Mouse (Mus musculus) myocyte (in vitro differentiated cells): ENCODE measurements around the gene Selenoo.

Source experiments
- CEBPB ChIP-seq: IDR thresholded peaks from 2 replicates; pipeline ENCODE4 v1.6.1; 2011; ENCODE audit warnings: mild to moderate bottlenecking, moderate library complexity; ENCODE audit not compliant: poor library complexity, insufficient read depth, severe bottlenecking
- E2F4 ChIP-seq: IDR thresholded peaks from one replicate; pipeline ENCODE4 v1.6.1; 2011; ENCODE audit warnings: mild to moderate bottlenecking, control low read depth, moderate library complexity; ENCODE audit not compliant: insufficient read depth
- MAX ChIP-seq: IDR thresholded peaks from one replicate; pipeline ENCODE4 v1.6.1; 2011; ENCODE audit warnings: low read depth, mild to moderate bottlenecking, control low read depth
- MYOD1 ChIP-seq, 3 experiments: IDR thresholded peaks; one replicate each; pipeline ENCODE4 v1.6.1; 2011; ENCODE audit warnings: control low read depth in 2 of 3, low read depth in 2 of 3, mild to moderate bottlenecking in 2 of 3, moderate library complexity in 1 of 3; ENCODE audit not compliant: insufficient read length in 2 of 3, control insufficient read depth in 1 of 3
- MYOG ChIP-seq, 3 experiments: IDR thresholded peaks; one replicate each; pipeline ENCODE4 v1.6.1; 2011; ENCODE audit warnings: control low read depth in 2 of 3, low read depth in 2 of 3, mild to moderate bottlenecking in 2 of 3; ENCODE audit not compliant: insufficient read length in 2 of 3, control insufficient read depth in 1 of 3, insufficient read depth in 1 of 3
- POLR2A ChIP-seq: IDR thresholded peaks from one replicate; pipeline ENCODE4 v1.6.1; 2011; ENCODE audit warnings: low read depth, mild to moderate bottlenecking, control low read depth, moderate library complexity; ENCODE audit not compliant: insufficient read length
- POLR2AphosphoS2 ChIP-seq: IDR thresholded peaks from one replicate; pipeline ENCODE4 v1.6.1; 2011; ENCODE audit warnings: low read depth, control low read depth; ENCODE audit not compliant: insufficient read length
- REST ChIP-seq: IDR thresholded peaks from one replicate; pipeline ENCODE4 v1.6.1; 2011; ENCODE audit warnings: mild to moderate bottlenecking, control low read depth, moderate library complexity; ENCODE audit not compliant: insufficient read depth, insufficient read length
- SRF ChIP-seq: IDR thresholded peaks from one replicate; pipeline ENCODE4 v1.6.1; 2011; ENCODE audit warnings: low read depth; ENCODE audit not compliant: control insufficient read depth, insufficient read length
- TCF12 ChIP-seq: IDR thresholded peaks from one replicate; pipeline ENCODE4 v1.6.1; 2011; ENCODE audit warnings: mild to moderate bottlenecking, control low read depth; ENCODE audit not compliant: poor library complexity, insufficient read depth, severe bottlenecking
- TCF3 ChIP-seq: IDR thresholded peaks from one replicate; pipeline ENCODE4 v1.6.1; 2011; ENCODE audit warnings: low read depth, control low read depth; ENCODE audit not compliant: insufficient read length
- USF1 ChIP-seq: IDR thresholded peaks from one replicate; pipeline ENCODE4 v1.6.1; 2011; ENCODE audit warnings: low read depth, mild to moderate bottlenecking, control low read depth, moderate library complexity

DNA sequence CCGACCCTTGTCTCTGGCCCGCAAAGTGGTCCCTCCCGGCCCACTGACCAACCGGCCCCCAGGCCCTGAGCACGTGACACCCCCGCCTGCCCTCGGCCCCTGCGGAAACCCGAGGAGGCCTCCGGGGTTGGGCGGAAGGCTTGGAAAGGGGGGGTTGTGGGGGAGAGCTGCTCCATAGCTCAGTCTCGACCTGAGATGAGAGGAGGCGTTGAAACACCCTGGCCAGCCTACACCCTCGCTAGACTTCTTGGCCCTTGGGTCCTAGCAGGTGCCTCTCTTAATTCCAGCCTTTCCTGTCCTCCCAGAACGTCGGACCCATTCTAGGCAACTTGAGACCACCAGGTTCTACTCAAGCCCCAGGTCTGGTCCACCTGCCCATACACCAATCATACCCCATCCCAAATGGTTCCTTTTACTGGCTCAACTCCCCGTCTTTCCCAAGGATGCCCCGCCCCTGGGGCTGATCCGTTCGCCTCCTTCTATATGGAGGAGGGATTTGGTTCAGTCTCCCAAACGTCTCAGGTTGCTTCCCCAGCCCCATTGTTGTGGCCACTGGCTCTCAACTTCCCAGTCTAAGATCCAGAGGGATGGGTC is 51.9 kb downstream of the Selenoo start, which contains the start of gene Mapk12:
- peak; percentile 39 for TF ChIP-seq POLR2A
- TF ChIP-seq POLR2AphosphoS2, result peak; percentile 22
- no peak for TF ChIP-seq MAX
- TF ChIP-seq E2F4, result no peak
- TF ChIP-seq CEBPB, result no peak
- no peak for TF ChIP-seq MYOD1 (IDR thresholded peaks at IDR 0.05; ENCODE audit: control insufficient read depth in 1 of 3, insufficient read length in 2 of 3, low read depth in 2 of 3)
- no peak for TF ChIP-seq MYOG (IDR thresholded peaks at IDR 0.05; ENCODE audit: control insufficient read depth in 1 of 3, insufficient read depth in 1 of 3, insufficient read length in 2 of 3, low read depth in 2 of 3)
- TF ChIP-seq USF1, result peak; percentile 91
- TF ChIP-seq SRF, result no peak
- TF ChIP-seq TCF12, result no peak
- TF ChIP-seq REST, result no peak
- no peak for TF ChIP-seq TCF3
